Mouse (Mus musculus): ENCODE data around the gene Gphb5. TPM values are rescaled to one million over a fixed set of nuclear protein-coding genes. Genes with fewer than 3 reads are reported as not detected.

Gene Gphb5
- polyA plus RNA-seq, 1 experiment from 2014 or later: not detected

GRCm38 (mm10) chr12:75387846-75388245, 28.7 kb downstream of the Gphb5 start:
- no peak for TF ChIP-seq CTCF (IDR thresholded peaks at IDR 0.05; ENCODE audit: low read depth)
- no peaks in the 10 kb centered on the region for H3K36me3 ChIP-seq (ENCODE audit: control insufficient read depth, insufficient read depth)
- no peak overlapping the region for H3K4me2 ChIP-seq (replicated peaks; ENCODE audit: low read depth)
- WGBS: 82% methylated on average over 15 of the region's 15 CpGs
- no peak overlapping the region for H3K9ac ChIP-seq (ENCODE audit: low read depth, low read length)
- no peaks in the 10 kb centered on the region for H3K27me3 ChIP-seq (replicated peaks; ENCODE audit: control insufficient read depth, insufficient read depth, low read length)
- H3K27ac ChIP-seq (ENCODE audit: low read depth, low read length): no peak overlapping the region
- no peaks in the 10 kb centered on the region for H3K9me3 ChIP-seq (ENCODE audit: control insufficient read depth)
- no peaks in the 10 kb centered on the region for H3K4me1 ChIP-seq (replicated peaks; ENCODE audit: control insufficient read depth, insufficient read depth, low read length)
- no peak overlapping the region for H3K4me3 ChIP-seq (ENCODE audit: low read depth, low read length)
- no peak for ATAC-seq

GRCm38 (mm10) chr12:75387156-75387555, 29.4 kb downstream of the Gphb5 start:
- TF ChIP-seq CTCF (IDR thresholded peaks at IDR 0.05; ENCODE audit: low read depth): no peak
- Histone ChIP-seq H3K9me3 (ENCODE audit: control insufficient read depth) (no peaks in the 10 kb centered on the region), H3K27me3 (replicated peaks; ENCODE audit: control insufficient read depth, insufficient read depth, low read length) (no peaks in the 10 kb centered on the region), H3K4me1 (replicated peaks; ENCODE audit: control insufficient read depth, insufficient read depth, low read length) (no peaks in the 10 kb centered on the region), H3K4me3 (ENCODE audit: low read depth, low read length) (no peak overlapping the region), H3K4me2 (replicated peaks; ENCODE audit: low read depth) (no peak overlapping the region), H3K27ac (ENCODE audit: low read depth, low read length) (no peak overlapping the region), H3K36me3 (ENCODE audit: control insufficient read depth, insufficient read depth) (no peaks in the 10 kb centered on the region), H3K9ac (ENCODE audit: low read depth, low read length) (no peak overlapping the region)
- no peak for ATAC-seq
- 76% methylated on average over 8 of the region's 8 CpGs for WGBS

- H3K4me2 ChIP-seq (replicated peaks; ENCODE audit: low read depth): no peak overlapping the region
- 94% methylated on average over 9 of the region's 9 CpGs for WGBS
- H3K4me1 ChIP-seq (replicated peaks; ENCODE audit: control insufficient read depth, insufficient read depth, low read length): no peaks in the 10 kb centered on the region
- no peaks in the 10 kb centered on the region for H3K9me3 ChIP-seq (ENCODE audit: control insufficient read depth)
- no peak for ATAC-seq
- no peak overlapping the region for H3K9ac ChIP-seq (ENCODE audit: low read depth, low read length)
- H3K27ac ChIP-seq (ENCODE audit: low read depth, low read length): no peak overlapping the region
- no peak for TF ChIP-seq CTCF (IDR thresholded peaks at IDR 0.05; ENCODE audit: low read depth)
- no peaks in the 10 kb centered on the region for H3K36me3 ChIP-seq (ENCODE audit: control insufficient read depth, insufficient read depth)
- no peak overlapping the region for H3K4me3 ChIP-seq (ENCODE audit: low read depth, low read length)
- no peaks in the 10 kb centered on the region for H3K27me3 ChIP-seq (replicated peaks; ENCODE audit: control insufficient read depth, insufficient read depth, low read length)
Measured at GRCm38 (mm10) chr12:75386731-75387130, 29.9 kb downstream of the Gphb5 start.

- 82% methylated on average over 6 of the region's 6 CpGs for WGBS
- H3K9ac ChIP-seq (ENCODE audit: low read depth, low read length): no peak overlapping the region
Measured at GRCm38 (mm10) chr12:75376126-75376525, 40.5 kb downstream of the Gphb5 start.

GRCm38 (mm10) chr12:75375060-75375459, 41.5 kb downstream of the Gphb5 start:
- Histone ChIP-seq H3K4me1 (replicated peaks; ENCODE audit: control insufficient read depth, insufficient read depth, low read length) (no peaks in the 10 kb centered on the region), H3K9me3 (ENCODE audit: control insufficient read depth) (no peaks in the 10 kb centered on the region), H3K27me3 (replicated peaks; ENCODE audit: control insufficient read depth, insufficient read depth, low read length) (no peaks in the 10 kb centered on the region), H3K27ac (ENCODE audit: low read depth, low read length) (no peak overlapping the region), H3K9ac (ENCODE audit: low read depth, low read length) (no peak overlapping the region), H3K4me3 (ENCODE audit: low read depth, low read length) (no peak overlapping the region), H3K36me3 (ENCODE audit: control insufficient read depth, insufficient read depth) (no peaks in the 10 kb centered on the region), H3K4me2 (replicated peaks; ENCODE audit: low read depth) (no peak overlapping the region)
- no peak for ATAC-seq
- TF ChIP-seq CTCF (IDR thresholded peaks at IDR 0.05; ENCODE audit: low read depth): no peak
- 90% methylated on average over 12 of the region's 12 CpGs for whole genome bisulfite sequencing

More at GRCm38 (mm10) chr12:75376126-75376525, 40.5 kb downstream of the Gphb5 start:
- H3K27ac ChIP-seq (ENCODE audit: low read depth, low read length): no peak overlapping the region
- no peaks in the 10 kb centered on the region for H3K9me3 ChIP-seq (ENCODE audit: control insufficient read depth)
- no peaks in the 10 kb centered on the region for H3K4me1 ChIP-seq (replicated peaks; ENCODE audit: control insufficient read depth, insufficient read depth, low read length)
- no peak for ATAC-seq
- no peak overlapping the region for H3K4me2 ChIP-seq (replicated peaks; ENCODE audit: low read depth)
- no peaks in the 10 kb centered on the region for H3K36me3 ChIP-seq (ENCODE audit: control insufficient read depth, insufficient read depth)
- TF ChIP-seq CTCF (IDR thresholded peaks at IDR 0.05; ENCODE audit: low read depth): no peak
- no peaks in the 10 kb centered on the region for H3K27me3 ChIP-seq (replicated peaks; ENCODE audit: control insufficient read depth, insufficient read depth, low read length)
- H3K4me3 ChIP-seq (ENCODE audit: low read depth, low read length): no peak overlapping the region

- ATAC-seq: no peak
- no peaks in the 10 kb centered on the region for H3K27me3 ChIP-seq (replicated peaks; ENCODE audit: control insufficient read depth, insufficient read depth, low read length)
- H3K9ac ChIP-seq (ENCODE audit: low read depth, low read length): no peak overlapping the region
- H3K4me1 ChIP-seq (replicated peaks; ENCODE audit: control insufficient read depth, insufficient read depth, low read length): no peaks in the 10 kb centered on the region
- H3K4me2 ChIP-seq (replicated peaks; ENCODE audit: low read depth): no peak overlapping the region
- no peak for TF ChIP-seq CTCF (IDR thresholded peaks at IDR 0.05; ENCODE audit: low read depth)
- 93% methylated on average over 10 of the region's 10 CpGs for WGBS
- H3K27ac ChIP-seq (ENCODE audit: low read depth, low read length): no peak overlapping the region
- H3K4me3 ChIP-seq (ENCODE audit: low read depth, low read length): no peak overlapping the region
- no peaks in the 10 kb centered on the region for H3K36me3 ChIP-seq (ENCODE audit: control insufficient read depth, insufficient read depth)
- no peaks in the 10 kb centered on the region for H3K9me3 ChIP-seq (ENCODE audit: control insufficient read depth)
Measured at GRCm38 (mm10) chr12:75374437-75374836, 42.1 kb downstream of the Gphb5 start.

- no peak overlapping the region for H3K9ac ChIP-seq (ENCODE audit: low read depth, low read length)
- H3K36me3 ChIP-seq (ENCODE audit: control insufficient read depth, insufficient read depth): no peaks in the 10 kb centered on the region
- WGBS: 43% methylated on average over 2 of the region's 2 CpGs
- H3K4me3 ChIP-seq (ENCODE audit: low read depth, low read length): no peak overlapping the region
- no peaks in the 10 kb centered on the region for H3K9me3 ChIP-seq (ENCODE audit: control insufficient read depth)
- H3K27ac ChIP-seq (ENCODE audit: low read depth, low read length): no peak overlapping the region
- no peaks in the 10 kb centered on the region for H3K27me3 ChIP-seq (replicated peaks; ENCODE audit: control insufficient read depth, insufficient read depth, low read length)
- no peak for TF ChIP-seq CTCF (IDR thresholded peaks at IDR 0.05; ENCODE audit: low read depth)
- no peaks in the 10 kb centered on the region for H3K4me1 ChIP-seq (replicated peaks; ENCODE audit: control insufficient read depth, insufficient read depth, low read length)
- no peak for ATAC-seq
- H3K4me2 ChIP-seq (replicated peaks; ENCODE audit: low read depth): no peak overlapping the region; the same call in 1 of the 2 replicates
Measured at GRCm38 (mm10) chr12:75369418-75369851, 47.1 kb downstream of the Gphb5 start.

Measured in intestine, postnatal 0 days (tissue).